Mouse (Mus musculus) layer of hippocampus, postnatal 10 days (tissue): ENCODE measurements around the gene Rfwd3. TPM values are rescaled to one million over a fixed set of nuclear protein-coding genes. Genes with fewer than 3 reads are reported as not detected.
"Not testable (repeated sequence)": the region's sequence is repeated elsewhere in the genome, so short reads cannot be mapped to it uniquely, and the experiment has no call there.

Source experiments
- DNase-seq, 2 experiments: peaks; one replicate each; pipeline ENCODE4 v3.0.0; 2021; ENCODE audit warnings: low spot score in 2 of 2
- total RNA-seq, 2 experiments: library from RNA; stranded (reverse); gene quantifications; 2 replicates each; pipeline ENCODE4 v1.2.3; 2021

Gene Rfwd3
- total RNA-seq, 2 experiments from 2014 or later: 18.1 TPM

DNA sequence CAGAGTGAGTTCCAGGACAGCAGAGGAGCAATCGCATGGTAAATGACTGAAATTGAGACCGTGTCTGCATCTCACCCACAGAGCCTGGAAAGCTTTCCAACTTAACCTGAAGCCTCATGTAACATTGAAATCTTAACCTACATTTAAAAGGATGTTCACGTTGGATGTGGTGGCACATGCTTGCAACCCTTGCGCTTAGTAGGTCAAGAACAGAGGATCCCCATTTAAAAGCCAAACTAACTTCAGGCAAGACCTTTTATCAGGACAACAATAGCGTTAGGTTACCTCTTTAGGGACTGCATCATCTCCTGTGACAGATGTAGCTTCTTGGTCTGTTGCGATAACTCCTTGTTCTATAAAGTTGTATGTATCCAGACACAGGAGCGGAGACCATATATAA is 9.4 kb downstream of the Rfwd3 start:
- DNase-seq: no peak

DNA sequence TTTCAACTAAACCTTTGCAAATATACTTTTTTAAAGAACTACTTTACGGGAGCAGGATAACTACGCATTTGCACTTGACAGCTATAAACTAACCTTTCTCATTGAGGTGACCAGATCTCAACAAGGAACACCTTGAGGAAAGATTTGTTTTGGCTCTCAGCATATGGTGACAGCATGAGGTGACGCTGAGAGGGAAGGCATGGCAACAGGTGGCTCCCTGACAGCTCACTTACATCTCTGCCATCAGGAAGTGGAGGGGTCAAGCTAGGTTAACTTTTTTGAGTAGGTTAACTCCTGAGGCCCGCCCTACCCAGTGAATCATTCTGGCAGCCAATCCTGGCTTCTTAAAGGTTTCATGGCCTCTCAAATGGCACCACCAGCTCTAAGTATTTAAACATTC is 14.4 kb downstream of the Rfwd3 start:
- no peak for DNase-seq

- DNase-seq: no peak
Measured at GRCm38 (mm10) chr8:111282093-111282492, 17.9 kb downstream of the Rfwd3 start.

DNA sequence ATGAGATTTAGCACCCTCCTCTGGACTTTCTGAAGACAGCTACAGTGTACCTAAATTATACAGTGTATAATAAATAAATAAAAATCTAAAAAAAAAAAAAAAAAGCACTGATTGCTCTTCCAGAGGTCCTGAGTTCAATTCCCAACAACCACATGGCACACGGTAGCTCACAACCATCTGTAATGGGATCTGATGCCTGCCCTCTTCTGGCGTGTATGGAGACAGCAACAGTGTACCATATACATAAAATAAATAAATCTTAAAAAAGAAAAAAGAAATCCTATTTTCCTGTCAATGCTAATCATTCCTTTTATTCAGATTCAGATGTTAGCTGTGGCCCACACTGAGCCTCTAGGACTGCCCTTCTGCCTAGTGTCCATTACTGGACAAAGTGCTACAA is 31.7 kb downstream of the Rfwd3 start:
- DNase-seq: no peak

DNA sequence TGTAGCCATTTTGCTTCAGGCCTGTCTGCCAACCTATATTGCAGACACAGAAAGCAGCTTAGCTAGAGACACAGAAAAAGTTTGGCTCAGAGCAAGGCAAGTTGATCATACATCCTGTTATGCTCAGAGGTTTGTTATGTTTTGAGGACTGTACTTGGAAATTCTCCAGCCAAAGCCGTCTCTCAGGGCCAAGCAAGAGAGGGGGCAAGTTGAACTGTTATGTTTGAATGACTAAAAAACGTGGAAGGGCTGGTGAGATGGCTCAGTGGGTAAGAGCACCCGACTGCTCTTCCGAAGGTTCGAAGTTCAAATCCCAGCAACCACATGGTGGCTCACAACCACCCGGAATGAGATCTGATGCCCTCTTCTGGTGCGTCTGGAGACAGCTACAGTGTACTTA is 33.9 kb downstream of the Rfwd3 start:
- DNase-seq: not testable (repeated sequence)

DNA sequence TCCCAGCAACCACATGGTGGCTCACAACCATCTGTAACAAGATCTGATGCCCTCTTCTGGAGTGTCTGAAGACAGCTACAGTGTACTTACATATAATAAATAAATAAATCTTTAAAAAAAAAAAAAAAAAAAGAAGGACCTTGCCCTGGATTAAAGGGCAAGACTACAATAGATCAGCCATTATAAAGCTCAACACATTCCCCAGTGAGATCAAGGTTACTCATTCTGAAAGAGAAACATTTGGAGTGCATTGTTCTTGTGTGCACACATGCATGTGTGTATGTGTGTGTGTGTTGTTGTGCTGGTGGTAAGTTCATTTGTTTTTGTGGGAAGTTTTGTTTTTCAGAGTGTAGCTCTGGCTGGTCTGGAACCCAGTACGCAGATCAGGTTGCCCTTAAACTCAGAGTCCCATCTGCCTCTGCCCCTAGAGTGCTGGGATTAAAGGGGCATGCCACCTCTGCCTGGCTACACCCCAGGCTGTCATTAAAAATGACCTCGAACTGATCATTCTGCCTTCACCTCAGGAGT is 35.3 kb downstream of the Rfwd3 start:
- DNase-seq: no peak

DNA sequence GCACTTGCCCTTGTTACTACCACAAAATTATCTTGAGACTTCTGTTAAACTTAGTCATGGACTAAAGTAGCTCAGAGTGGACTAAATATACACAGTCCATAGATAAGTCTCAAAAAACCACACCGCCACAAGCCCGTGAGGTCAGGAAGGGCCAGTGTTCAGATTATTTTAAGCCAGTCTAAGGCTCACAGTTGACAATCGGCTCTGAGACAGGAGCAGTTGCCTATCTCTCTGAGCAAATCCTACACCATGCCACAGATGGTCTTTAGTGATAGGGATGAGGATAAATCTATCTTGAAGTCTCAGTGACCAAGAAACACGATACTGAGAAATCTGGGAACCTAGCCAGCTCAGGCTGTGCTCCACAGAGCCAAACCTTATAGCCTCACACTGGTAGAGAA is 38.0 kb downstream of the Rfwd3 start:
- no peak for DNase-seq

- no peak for DNase-seq
Measured at GRCm38 (mm10) chr8:111260251-111260650, 39.8 kb downstream of the Rfwd3 start.

DNA sequence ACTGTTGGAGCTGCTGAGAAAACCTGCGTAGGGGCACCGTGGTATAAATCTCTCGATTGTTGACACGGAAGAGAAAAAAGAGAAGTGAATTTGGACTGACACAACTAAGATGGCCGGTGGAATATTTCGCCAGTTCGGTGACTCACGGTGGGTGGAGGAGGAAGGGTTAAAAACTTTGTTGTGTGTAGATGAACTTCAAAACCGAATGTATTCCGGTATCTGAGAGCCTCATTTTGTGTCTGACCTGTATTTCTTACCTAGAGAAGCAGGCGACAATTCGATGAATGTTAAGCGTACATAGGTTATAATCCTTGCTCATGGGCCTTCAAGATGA is 40.6 kb downstream of the Rfwd3 start:
- DNase-seq: no peak

- DNase-seq: peak; percentile 90 to 95
Measured at GRCm38 (mm10) chr8:111258631-111259407, 41.2 kb downstream of the Rfwd3 start, which contains the start of gene Glg1. Gene Glg1 (minus strand): TSS chr8:111259216.

DNA sequence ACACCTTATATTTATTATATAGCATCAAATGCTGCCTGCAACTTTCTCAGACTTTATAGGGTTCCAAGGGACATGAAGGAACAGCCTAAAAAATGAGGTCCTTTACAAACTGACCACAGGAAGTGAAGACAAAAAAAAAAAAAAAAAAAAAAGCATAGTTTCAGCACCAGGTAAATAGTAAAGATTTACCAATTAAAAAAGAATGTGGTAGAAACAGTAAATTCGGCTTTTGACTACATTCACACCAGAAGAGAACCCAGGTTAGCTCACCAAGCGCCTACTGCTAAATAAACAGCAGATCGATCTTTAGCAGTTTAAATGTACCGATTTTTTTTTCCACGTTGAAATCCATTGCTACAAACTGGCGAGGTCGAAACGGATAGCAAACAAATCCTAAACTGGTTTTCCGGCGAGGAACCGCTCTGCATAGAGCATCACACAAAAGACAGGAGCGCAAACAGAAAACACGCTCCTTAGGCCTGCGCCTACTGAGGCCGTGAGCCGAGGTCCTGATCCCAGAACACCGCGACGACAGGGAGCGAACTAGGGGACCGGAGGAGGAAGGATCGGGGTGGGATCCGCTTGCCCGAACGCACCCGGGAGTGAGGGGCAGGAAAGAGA is 41.9 kb downstream of the Rfwd3 start:
- DNase-seq: no peak

DNA sequence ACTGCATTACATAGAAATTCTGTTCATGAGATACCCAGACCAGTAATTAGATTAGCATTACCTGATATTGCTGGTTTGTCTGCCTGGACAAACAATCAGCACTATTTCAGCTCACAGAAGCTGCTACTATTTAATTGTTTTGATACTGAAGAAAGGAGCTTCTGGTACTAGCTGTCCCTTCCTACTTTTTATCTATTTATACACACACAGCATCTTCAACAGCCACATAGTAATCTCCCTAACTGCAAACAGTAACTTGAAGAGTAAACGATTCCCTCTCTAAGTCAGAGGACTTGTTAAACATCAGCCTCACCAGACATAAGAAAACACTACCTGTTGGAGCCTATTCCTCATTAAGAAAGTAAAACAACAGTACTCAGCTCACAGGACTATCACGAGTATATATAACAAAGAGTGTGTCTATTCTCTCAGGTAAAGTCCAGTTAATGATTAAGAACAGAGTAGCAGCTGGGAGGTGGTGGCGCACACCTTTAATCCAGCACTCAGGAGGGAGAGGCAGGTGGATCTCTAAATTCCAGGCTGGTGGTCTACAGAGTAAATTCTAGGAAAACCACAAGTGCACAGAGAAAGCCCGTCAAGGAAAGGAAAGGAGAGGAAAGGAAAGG is 47.4 kb downstream of the Rfwd3 start:
- DNase-seq: no peak

DNA sequence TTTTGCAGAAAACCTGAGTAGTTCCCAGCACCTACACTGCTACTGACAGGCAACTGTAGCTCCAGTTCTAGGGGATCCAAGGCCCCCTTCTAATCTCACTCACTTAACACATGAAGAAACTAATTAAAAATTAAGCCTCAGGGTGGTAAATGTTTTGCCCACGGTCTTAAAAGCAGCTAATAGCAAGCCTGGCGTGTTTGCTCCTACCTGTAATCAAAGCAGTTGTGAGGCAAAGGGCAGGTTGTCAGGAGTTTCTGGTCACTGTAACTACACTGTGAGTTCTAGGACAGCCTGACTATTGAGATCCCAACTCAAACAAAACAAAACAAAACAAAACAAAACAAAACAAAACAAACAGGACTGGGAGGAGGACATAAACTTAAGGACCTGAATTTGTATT is 49.9 kb downstream of the Rfwd3 start:
- no peak for DNase-seq

DNA sequence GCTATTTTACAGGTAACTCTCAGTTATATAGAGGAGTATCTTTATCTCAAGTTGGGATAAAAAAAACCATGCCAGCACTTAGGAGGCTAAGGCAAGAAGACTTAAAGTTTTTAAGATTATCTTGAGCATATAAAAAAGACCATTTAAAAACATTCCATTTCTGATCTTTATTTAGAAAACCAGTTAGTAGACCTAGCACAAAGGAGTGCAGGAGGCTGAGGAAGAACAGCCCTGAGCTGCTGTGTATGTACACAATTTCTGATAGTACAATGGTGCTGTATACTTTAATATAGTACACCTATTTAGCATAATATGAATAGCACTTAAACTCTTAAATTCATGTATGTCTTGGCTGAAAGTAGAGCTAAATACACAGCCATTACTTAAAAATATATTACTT is 51.9 kb downstream of the Rfwd3 start:
- DNase-seq: no peak

DNA sequence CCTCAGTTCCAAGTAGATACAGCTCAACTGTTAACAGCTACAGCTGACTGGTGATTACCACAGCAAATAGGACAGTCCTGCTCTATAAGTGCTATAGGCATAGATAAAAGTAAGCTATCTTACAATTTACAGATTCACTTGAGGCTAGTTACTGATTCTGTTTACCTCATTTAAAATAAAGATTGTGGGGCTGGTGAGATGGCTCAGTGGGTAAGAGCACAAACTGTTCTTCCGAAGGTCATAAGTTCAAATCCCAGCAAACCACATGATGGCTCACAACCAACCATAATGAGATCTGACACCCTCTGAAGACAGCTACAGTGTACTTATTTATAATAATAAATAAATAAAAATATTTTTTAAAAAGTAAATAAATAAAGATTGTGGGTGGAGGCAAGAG is 53.2 kb downstream of the Rfwd3 start:
- DNase-seq: not testable (repeated sequence)

GRCm38 (mm10) chr8:111246287-111246830 is 53.7 kb downstream of the Rfwd3 start:
- no peak for DNase-seq

- DNase-seq: no peak
Measured at GRCm38 (mm10) chr8:111237301-111237700, 62.7 kb downstream of the Rfwd3 start.

DNA sequence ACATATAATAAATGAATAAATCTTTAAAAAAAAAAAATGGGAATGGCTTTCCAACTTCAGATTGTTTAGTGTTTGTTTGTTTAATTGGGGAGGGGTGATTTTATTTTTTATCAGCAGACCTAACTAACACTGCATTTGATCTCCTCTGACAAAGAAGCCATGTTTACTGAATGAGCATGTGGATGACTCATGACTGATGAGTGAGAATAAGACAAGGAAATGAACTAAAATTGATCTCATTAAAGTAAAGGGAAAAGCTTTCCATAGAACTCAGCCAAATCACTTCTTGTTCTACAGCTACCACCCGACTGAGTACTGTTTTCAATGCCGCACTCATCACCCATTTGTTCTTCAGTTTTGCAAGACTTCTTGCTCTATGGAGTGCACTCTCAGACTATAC is 66.3 kb downstream of the Rfwd3 start:
- no peak for DNase-seq

DNA sequence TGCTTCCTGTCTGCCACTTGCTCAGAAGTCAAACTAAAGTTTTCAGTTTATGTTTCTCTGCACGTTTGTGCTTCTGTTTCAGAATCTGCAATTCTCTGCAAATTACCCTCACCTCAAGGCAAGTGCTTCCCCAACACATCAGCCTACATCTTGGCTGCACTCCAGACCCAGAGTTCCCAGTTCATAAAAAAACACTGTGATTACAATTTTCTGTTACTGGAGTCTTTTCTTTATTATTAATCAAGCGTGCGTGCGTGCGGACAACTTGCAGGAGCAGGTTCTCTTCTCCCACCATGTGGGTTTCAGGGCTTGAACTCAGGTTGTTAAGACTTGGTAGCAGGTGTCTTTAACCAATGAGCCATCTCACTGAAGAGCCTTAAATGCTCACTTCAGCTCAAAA is 75.9 kb downstream of the Rfwd3 start:
- DNase-seq: peak in 1 of 2 experiments; percentile 17
